Mouse (Mus musculus) E14TG2a.4 (cell line): ENCODE results near the gene Thsd4.

Source experiments
- H3K27me3 ChIP-seq: 2 replicates; pipeline ENCODE4 v1.6.1; 2014; ENCODE audit warnings: low read length, control low read depth; ENCODE audit not compliant: insufficient read depth
- H3K36me3 ChIP-seq: 2 replicates; pipeline ENCODE4 v1.6.1; 2014; ENCODE audit warnings: low read length, control low read depth; ENCODE audit not compliant: insufficient read depth
- H3K4me1 ChIP-seq: replicated peaks from 2 replicates; pipeline ENCODE4 v1.6.1; 2014; ENCODE audit warnings: low read depth, low read length, control low read depth
- H3K4me3 ChIP-seq: replicated peaks from 2 replicates; pipeline ENCODE4 v1.5.1; 2014; ENCODE audit warnings: mild to moderate bottlenecking, low read length
- H3K9me3 ChIP-seq: 2 replicates; pipeline ENCODE4 v1.6.1; 2014; ENCODE audit warnings: low read length, control low read depth
- CTCF ChIP-seq: conservative IDR thresholded peaks from 2 replicates; pipeline ENCODE4 v1.5.1; 2014; ENCODE audit warnings: low read length
- NANOG ChIP-seq: IDR thresholded peaks from 2 replicates; pipeline ENCODE4 v1.6.1; 2014; ENCODE audit warnings: borderline replicate concordance, low read length, mixed read lengths
- POU5F1 ChIP-seq: IDR thresholded peaks from 2 replicates; pipeline ENCODE4 v1.6.1; 2014; ENCODE audit warnings: low read length, borderline replicate concordance

Thsd4 gene

DNA sequence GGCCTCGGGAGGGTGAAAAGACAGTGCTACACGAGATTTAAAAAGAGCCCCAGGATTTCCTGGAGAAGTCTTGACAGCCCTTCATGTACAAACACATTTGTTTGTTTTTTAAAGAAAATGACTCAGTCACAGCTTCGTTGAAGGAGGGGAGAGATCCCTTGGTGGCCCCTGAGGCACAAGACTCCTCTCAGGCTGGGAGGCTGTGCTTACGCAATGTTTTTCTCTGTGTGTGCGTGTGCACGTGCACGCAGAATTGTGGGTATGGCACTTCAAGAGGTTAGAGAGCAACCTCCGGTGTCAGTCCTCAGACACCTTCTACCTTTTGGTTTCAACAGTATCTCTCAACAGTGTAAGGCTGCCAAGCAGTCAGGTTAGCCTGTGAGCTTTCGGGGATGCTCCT lies 153.3 kb downstream of the Thsd4 start:
- Histone ChIP-seq H3K9me3 (no peaks in the 10 kb centered on the region), H3K4me1 (0 out of 2 replicates have a peak, but pooled peaks cover 7% of the 10 kb centered on the region), H3K36me3 (no peaks in the 10 kb centered on the region), H3K27me3 (no peaks in the 10 kb centered on the region), H3K4me3 (no peak overlapping the region)
- TF ChIP-seq CTCF (no peak), POU5F1 (no peak), NANOG (no peak)

DNA sequence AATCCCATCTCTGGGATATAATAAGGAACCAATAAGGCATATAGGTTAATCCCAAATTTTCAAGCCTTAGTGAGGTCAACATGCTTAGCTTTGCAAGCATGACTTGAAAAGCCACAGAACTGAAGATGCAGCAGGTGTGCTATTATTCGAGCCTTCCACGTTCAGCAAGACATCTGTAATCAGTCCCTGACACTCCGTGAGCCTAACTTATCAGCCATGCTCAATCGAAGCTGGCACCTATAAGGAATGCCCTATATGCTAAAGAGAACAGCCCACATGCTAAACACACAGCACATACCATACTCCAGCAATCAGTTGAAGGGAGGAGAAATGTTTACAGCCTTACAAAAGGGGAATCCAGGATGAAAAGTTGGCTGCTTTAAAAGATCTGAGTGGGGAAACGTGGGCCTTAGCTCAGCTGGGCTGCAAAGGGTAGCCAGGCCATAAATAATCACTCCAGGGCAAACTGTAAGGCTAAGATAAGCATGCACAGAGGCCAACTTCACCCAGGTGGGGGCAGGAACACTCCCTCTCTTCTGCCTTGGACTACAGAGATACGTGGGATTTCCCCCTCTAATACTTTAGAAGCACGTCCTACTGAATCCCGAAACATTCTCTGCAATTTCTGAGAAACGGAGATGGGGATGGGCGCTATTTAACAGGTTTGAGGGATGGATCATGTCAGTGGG lies 154.1 kb downstream of the Thsd4 start:
- no peaks in the 10 kb centered on the region for H3K9me3 ChIP-seq
- no peak overlapping the region for H3K4me3 ChIP-seq
- TF ChIP-seq CTCF, result no peak
- TF ChIP-seq NANOG, result no peak
- no peak for TF ChIP-seq POU5F1
- no peaks in the 10 kb centered on the region for H3K27me3 ChIP-seq
- H3K36me3 ChIP-seq, result no peaks in the 10 kb centered on the region
- 0 out of 2 replicates have a peak, but pooled peaks cover 7% of the 10 kb centered on the region for H3K4me1 ChIP-seq

DNA sequence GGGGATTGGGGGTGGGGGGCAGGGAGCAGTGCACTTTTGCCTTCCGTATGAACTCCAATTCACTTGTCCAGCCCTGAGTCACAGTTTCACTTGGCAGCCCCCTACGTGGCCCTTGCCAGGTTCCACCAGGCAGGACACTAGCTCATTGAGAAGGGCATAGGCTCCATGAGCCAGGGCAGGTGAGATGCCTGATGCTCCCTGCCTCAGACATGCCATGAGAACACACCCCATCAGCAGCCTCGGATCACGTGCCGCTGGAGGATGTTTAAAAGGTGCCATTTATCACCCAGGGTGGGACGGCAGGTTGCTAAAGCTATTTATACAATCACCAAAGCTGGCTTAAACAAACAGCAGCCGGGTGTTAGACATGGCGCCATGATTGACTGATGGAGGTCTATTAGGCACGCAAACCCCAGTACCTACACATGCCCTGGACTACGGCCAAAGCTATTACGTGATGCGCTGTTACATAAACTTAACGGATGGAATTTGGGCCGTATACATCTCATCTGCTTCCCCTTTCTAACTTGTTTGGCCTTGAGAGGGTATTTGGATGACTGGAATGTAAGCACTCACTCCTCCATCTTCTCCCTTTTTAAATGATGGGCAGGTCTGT lies 157.6 kb downstream of the Thsd4 start:
- TF ChIP-seq CTCF (no peak), POU5F1 (no peak), NANOG (no peak)
- Histone ChIP-seq H3K9me3 (no peaks in the 10 kb centered on the region), H3K4me3 (no peak overlapping the region), H3K36me3 (no peaks in the 10 kb centered on the region), H3K27me3 (no peaks in the 10 kb centered on the region; the same call in 1 of the 2 replicates), H3K4me1 (0 out of 2 replicates have a peak, but pooled peaks cover 7% of the 10 kb centered on the region)

DNA sequence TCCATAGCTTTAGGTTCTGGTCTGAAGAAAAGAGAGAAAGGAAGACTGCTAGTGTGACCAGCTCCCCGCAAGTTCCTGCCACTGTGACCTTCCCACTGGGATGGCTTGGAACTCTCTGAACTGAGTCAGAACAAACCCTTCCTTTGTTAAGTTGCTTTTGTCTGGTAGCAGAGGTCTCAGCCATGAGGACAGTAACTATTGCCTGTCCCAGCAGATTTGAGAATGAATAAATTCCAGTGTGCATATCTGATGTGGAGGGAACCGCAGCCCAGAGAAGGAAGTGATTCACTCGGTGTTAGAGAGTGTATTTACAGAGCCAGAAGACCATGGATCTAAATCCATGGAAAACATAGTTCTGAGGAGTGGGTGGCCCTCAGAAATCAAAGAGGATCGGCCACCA lies 169.5 kb downstream of the Thsd4 start:
- TF ChIP-seq CTCF, result no peak
- no peak for TF ChIP-seq NANOG
- TF ChIP-seq POU5F1, result no peak
- no peak overlapping the region for H3K4me3 ChIP-seq
- H3K9me3 ChIP-seq, result no peaks in the 10 kb centered on the region
- no peaks in the 10 kb centered on the region for H3K36me3 ChIP-seq
- no peaks in the 10 kb centered on the region for H3K27me3 ChIP-seq
- no peaks in the 10 kb centered on the region for H3K4me1 ChIP-seq

DNA sequence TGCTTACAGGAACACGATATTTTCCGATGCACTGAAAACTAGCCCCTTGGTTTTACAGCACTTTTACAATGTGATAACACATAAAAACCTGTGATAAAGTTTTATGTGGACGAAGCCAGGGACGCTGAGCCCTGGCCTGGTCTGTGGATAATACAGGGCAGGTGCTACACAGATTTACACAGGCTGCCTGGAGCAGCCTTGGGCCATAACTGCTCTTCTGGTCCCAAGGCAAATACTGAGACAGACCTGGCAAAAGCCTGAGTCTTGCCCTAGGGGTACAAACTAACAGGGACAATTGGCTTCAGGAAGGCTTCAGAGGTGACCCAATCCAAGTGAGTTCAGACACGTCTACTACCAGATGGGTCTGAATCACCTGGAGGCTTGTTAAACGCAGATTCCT lies 170.7 kb downstream of the Thsd4 start:
- H3K9me3 ChIP-seq, result no peaks in the 10 kb centered on the region
- no peaks in the 10 kb centered on the region; the same call in 1 of the 2 replicates for H3K27me3 ChIP-seq
- no peak for TF ChIP-seq POU5F1
- TF ChIP-seq CTCF, result no peak
- TF ChIP-seq NANOG, result no peak
- H3K36me3 ChIP-seq, result no peaks in the 10 kb centered on the region
- no peaks in the 10 kb centered on the region for H3K4me1 ChIP-seq
- H3K4me3 ChIP-seq, result no peak overlapping the region

DNA sequence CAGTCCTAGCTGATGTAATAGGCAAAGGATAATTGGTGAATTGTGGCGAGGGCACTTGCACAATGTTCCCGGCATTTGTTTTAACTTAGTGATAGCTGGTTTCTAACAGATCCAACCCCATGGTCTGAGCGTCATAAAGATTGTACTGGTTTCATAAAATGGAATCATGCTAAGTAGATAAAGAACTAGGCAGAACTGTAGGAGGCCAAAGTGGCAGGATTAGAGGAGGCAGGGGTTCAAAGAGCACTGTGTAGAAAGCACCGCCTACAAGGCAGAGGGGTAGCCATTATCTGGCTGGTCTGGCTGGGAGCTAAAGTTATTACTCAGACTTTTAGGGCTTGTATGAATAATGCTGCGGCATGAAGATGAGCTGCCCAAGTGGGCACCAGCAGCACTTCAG lies 185.7 kb downstream of the Thsd4 start:
- H3K9me3 ChIP-seq, result no peaks in the 10 kb centered on the region
- no peak overlapping the region for H3K4me3 ChIP-seq
- TF ChIP-seq CTCF (no peak), POU5F1 (no peak), NANOG (no peak)
- no peaks in the 10 kb centered on the region for H3K36me3 ChIP-seq
- no peaks in the 10 kb centered on the region for H3K4me1 ChIP-seq
- no peaks in the 10 kb centered on the region for H3K27me3 ChIP-seq

DNA sequence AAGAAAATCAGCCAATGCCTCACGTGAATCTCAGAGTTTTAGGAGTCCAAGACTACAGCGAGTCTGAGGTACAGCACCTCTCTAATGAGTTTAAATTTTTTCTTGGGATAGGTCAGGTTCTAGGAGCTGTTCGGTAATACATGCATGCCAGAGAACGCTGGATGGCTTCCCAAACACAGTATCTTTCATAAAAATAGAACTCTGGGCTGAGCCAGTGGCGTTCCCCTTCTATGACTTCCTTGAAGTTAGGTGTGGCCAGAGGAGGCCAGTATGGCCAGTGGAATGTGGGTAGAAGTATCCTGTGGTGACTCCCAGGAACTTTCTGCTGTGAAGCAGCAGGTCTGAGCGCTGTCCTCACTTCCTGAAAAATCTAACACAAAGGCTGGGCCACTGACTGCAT lies 186.4 kb downstream of the Thsd4 start:
- H3K27me3 ChIP-seq, result no peaks in the 10 kb centered on the region
- TF ChIP-seq NANOG, result no peak
- no peak for TF ChIP-seq CTCF
- no peak for TF ChIP-seq POU5F1
- H3K4me3 ChIP-seq, result no peak overlapping the region
- H3K9me3 ChIP-seq, result no peaks in the 10 kb centered on the region
- H3K36me3 ChIP-seq, result no peaks in the 10 kb centered on the region
- no peaks in the 10 kb centered on the region for H3K4me1 ChIP-seq

DNA sequence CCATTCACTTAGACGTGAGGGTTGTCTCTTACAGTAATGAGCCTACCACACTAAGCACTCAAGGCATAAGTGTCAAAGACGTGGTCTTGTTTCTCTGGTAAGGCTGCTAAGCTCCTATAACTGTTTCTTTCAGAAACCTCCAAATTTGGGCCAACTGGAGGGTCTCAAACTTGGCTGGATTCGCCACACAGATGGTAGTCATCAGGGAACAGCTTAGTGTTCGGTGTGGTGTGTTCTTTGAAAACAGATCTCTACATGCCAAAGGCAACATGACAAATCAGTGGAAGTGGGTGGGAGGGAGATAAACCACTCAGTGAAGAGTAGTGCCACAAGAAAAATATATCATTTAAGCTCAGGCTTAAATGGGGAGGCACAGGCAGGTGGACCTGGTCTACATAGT lies 191.9 kb downstream of the Thsd4 start:
- H3K36me3 ChIP-seq, result no peaks in the 10 kb centered on the region
- no peaks in the 10 kb centered on the region for H3K27me3 ChIP-seq
- no peaks in the 10 kb centered on the region for H3K4me1 ChIP-seq
- no peak overlapping the region for H3K4me3 ChIP-seq
- TF ChIP-seq POU5F1 (no peak), CTCF (no peak), NANOG (no peak)
- no peaks in the 10 kb centered on the region for H3K9me3 ChIP-seq

DNA sequence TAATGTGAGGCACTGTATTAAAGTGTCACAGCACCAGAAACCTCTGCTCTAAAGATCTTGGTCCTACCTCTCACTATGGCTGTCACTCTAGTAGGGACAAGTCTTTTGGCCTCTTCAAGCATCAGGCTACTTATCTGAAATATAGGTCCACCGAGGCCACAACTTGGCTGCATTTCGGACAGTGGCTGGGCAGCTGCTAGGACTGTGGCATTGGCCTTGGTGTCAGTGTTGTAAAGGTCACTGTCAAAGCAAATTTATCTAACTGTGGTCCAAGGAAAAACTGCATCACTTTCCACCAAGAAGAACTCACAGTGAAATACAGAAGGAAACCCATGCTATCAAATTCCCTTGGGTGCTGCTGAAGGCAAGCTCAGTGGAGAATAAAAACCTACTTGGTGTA lies 197.1 kb downstream of the Thsd4 start:
- Histone ChIP-seq H3K9me3 (no peaks in the 10 kb centered on the region), H3K4me3 (no peak overlapping the region), H3K4me1 (0 out of 2 replicates have a peak, but pooled peaks cover 5% of the 10 kb centered on the region), H3K27me3 (no peaks in the 10 kb centered on the region), H3K36me3 (no peaks in the 10 kb centered on the region)
- TF ChIP-seq CTCF (no peak), POU5F1 (no peak), NANOG (no peak)
